Mouse (Mus musculus) fat pad, adult 2 months (tissue): ENCODE data around the gene Chkb.
"Not testable (repeated sequence)": the region's sequence is repeated elsewhere in the genome, so short reads cannot be mapped to it uniquely, and the experiment has no call there.

Experiments
- DNase-seq: peaks from one replicate; pipeline ENCODE4 v3.0.0-alpha.2; 2011; ENCODE audit warnings: low read depth, low spot score; ENCODE audit errors: extremely low read depth

Gene Chkb

DNA sequence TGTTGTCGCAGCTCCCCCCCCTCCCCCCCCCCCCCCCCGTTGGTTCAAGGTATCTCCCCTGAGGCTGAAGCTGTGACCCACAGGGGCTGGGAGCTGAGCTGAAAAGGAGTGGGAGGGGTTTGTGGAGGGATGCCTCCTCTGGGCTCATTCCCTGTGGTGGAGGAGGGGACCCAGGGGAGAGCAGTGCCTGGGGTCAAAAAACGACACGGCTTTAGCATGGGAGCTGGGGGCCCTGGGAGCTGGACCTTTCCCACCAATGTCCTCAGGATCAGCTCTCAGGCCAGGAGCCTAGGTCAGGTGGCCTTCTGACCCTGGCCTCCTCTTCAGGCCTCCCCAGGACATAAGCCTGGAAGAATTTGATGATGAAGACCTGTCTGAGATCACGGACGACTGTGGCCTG is 25.1 kb upstream of the Chkb start:
- no peak for DNase-seq

DNA sequence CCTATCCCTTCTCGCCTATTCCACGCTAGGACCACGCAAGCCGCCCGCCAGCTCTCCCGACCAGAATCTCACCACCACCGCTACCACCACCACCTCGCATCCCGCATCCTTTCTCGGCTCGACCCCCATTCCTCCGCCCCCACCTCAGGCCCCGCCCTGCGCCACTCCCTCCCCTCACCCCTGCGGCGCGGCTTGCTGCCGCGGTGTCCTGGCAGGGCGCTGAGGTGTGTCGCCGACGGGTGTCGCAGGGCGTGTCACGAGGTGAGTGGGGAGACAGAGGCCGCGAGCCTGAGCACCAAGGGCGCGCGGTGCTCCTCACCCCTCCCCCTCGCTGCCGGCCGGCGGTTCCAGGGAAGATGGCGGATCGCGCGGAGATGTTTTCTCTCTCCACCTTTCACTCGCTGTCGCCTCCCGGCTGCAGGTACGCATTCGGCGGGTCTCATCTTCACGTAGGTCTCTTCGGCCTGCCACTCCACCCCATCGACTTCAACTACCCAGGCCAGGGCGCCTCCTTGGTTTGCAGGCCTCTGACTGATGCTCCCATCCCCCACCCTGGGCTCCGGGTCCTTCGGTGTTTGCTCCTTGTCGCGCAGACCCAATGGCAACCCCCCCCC is 24.3 kb upstream of the Chkb start, which contains the start of gene Mapk8ip2:
Gene Mapk8ip2, plus strand, starts transcription at position 49 of the 614 bp plus-strand sequence.
- no peak for DNase-seq

DNA sequence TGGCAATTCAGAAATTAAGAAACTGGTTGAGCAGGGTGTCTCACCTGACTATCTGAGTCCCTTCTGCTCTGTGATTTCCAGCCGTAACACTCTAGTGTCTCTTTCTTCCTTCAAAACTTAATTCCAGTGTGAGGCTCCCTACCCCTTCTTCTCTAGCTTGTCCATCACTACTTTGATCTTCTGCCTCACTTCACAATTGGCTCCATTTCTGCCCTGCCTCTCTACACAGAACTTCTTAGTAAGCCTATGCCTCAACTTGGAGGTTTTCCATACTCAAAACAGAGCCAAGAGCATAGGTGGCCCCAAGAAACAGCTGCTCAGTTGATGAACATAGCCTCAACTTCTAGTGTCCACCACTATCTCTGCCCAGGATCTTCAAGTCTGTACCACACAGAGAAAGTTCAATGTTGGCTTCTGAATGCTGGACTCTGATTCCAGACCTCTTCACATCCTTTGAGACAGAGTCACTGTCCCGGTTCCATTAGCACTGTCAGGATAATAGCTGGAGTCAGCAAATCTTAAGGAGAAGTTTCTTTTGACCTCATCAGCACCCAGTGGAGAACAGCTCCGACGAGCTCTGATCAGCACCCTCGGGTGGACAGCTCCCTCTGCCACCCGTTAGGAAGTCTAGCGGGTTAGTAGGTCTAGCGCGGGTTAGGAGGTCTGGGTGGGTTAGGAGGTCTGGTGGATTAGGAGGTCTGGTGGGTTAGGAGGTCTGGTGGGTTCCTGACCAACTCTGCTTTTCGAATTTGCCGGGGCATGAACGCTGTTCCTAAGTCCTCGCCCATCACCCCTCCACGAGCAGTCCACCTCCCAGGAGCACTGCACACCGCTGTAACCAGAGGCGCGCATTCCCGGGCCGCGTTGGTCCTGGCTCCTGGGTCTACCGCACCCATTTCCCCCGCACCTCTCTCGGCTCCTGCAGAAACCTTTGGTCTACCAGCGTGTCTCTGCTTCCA is 23.5 kb upstream of the Chkb start:
- no peak for DNase-seq

GRCm38 (mm10) chr15:89442486-89443070 is 12.9 kb upstream of the Chkb start:
- DNase-seq = no peak

DNA sequence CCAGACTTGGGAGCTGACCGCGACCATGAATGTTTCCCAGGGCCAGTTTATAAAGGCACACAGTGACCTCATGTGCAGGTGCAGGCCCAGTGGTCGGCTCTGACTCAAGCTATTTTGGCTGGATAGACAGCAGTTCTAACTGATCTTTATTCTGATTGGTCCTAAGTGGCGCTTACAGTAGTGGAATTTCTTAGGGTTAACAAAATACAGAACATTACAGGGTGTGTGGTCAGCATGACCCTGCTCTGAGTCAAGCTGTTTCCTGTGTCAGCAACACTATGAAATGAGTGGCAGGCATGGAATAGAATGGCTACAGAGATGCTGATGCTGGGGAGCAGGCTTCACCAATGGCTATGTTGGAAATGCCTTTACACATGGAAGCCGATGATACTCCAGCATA is 6.2 kb upstream of the Chkb start:
- no peak for DNase-seq

DNA sequence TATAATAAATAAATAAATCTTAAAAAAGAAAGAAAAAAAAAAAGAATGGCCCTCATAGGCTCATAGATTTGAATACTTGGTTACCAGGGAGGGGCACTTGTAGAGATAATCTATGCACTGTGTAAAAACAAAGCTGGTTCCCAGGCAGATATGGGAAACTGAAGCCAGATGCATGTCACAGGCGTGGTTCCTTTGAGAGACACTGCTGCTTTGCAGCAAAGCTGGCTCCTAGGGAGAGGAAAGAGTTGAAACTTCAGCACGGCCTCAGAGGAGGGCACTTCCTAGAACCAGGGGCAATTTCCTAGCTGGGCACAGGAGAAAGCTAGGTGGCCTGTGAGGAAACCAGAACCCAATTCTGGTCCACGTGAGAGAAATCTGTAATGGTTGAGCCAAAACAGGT is 4.4 kb upstream of the Chkb start:
- no peak for DNase-seq

- no peak for DNase-seq
These were observed 3.2 kb upstream of the Chkb start for GRCm38 (mm10) chr15:89432946-89433345.

GRCm38 (mm10) chr15:89431806-89432205 is 2.1 kb upstream of the Chkb start:
- no peak for DNase-seq

- no peak for DNase-seq
These were observed 1.6 kb upstream of the Chkb start for GRCm38 (mm10) chr15:89431271-89431670.

GRCm38 (mm10) chr15:89430771-89431170 is 1.1 kb upstream of the Chkb start:
- not testable (repeated sequence) for DNase-seq

GRCm38 (mm10) chr15:89430341-89430740 is 633 bp upstream of the Chkb start:
- DNase-seq = no peak

DNA sequence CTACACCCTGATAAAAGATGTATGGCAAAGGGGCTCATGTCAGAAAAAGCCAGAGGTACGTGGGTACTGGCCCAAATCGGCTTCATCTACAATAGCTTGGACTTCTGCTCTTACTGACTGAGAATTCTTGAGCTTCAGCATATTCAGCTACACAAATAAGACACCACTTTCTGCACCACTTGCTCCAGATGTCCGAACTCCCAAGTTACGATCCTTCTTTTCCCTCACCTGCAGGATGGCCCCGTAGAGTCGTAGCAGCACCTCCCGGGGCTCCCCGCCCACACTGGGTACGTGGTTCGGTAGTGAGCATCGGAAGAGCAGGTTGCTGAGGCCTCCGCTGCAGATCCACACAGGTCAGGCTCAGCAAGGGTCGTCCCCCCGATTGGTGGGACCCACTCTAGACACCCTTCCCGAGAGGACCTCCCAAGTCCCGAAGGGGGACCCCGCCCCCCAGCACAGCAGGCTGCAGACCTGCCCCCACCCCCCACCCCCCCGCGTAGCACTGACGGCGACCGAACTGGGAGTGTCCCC is 822 bp downstream of the Chkb start:
- no peak for DNase-seq

- no peak for DNase-seq
These were observed 1.4 kb downstream of the Chkb start for GRCm38 (mm10) chr15:89428136-89428790.

- no peak for DNase-seq
These were observed 3.0 kb downstream of the Chkb start for GRCm38 (mm10) chr15:89426716-89427115.

DNA sequence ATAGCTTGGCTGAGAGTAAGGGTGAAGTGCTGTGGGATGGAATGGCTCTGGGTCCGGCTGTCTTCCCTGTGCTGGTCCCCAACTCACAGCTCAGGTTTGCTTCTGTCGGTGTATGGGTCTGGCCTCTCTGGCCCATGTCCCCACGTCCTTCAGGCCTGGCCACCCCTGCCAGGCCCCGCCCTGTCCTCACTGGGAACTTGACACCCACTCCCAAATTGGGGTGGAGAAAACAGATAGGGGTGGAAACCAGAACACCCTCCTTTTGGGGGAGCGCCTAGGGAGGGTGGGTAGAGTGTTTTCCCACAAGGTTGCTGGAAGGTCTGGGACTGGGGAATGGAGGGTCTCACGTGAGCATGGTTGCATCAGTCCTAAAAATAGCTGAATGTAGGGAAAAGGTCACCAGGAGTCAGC is 4.0 kb downstream of the Chkb start, which contains the start of gene Cpt1b:
Gene Cpt1b, minus strand, starts transcription at position 153 of the 411 bp plus-strand sequence.
- DNase-seq = no peak

GRCm38 (mm10) chr15:89424621-89425020 is 5.1 kb downstream of the Chkb start:
- no peak for DNase-seq

- DNase-seq = no peak
These were observed 7.8 kb downstream of the Chkb start for GRCm38 (mm10) chr15:89421938-89422337.

DNA sequence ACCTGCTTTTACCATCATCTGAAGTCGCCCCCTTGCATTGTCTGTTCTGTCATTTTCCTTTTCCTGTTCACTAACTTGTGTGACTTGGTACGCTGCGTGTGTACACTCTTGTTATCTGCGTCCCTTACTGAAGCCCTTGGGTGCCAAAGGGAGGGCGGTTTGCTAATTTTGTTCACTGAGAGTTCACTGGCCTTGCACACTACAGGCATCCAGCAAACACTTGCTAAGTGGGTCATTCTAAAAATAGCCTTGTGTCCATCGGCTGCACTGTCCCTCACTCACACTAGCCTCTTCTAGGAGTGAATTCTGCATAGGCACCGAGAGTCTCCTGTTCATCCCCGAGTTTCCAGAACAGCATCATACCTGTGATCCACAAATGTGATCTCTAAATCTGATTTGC is 14.4 kb downstream of the Chkb start:
- no peak for DNase-seq

DNA sequence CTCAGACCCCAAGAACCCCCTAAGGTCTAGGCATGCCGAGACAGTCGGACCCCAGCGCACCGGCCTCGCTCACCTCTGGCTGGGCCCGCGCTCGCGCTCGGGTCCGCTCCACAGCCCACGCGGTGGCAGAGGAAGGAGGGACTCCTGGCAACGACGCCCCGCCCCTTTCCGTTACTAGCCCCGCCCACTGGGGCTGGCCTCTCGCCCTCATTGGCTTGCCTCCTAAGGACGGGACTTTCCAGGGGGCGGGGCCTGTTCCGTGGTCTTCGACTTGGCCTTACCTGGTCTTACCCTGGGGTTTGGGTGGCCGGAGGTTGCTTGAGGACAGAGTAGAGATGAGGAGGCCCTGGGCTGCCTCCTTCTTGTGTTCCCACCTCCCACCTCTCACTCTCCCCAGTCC is 19.6 kb downstream of the Chkb start, which contains the start of gene Syce3:
Gene Syce3, minus strand, starts transcription at position 386 of the 400 bp plus-strand sequence.
- no peak for DNase-seq

DNA sequence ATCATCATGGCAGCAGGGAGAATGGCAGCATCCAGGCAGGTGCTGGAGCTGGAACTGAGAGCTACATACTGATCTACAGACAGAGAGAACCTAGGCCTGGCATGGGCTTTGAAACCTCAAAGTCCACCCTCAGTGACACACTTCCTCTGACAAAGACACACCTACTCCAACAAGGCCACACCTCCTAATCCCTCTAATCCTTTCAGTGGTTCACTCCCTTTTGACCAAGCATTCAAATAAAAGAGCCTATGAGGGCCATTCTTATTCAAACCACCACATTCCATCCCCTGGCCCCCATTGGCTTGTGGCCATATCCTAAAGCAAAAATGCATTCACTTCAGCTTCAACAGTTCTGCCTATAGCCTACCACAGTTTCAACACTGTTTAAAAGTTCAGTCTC is 23.0 kb downstream of the Chkb start:
- DNase-seq = no peak
